Mouse (Mus musculus): ENCODE measurements around the gene Trip4. TPM values are rescaled to one million over a fixed set of nuclear protein-coding genes. Genes with fewer than 3 reads are reported as not detected.

Trip4 gene
- total RNA-seq (2021): 10 to 100 TPM; 15.2 to 16.5 TPM
- polyA plus RNA-seq (2012; rRNA removed): 5.9 and 8.1 TPM in 2 replicates
- long read RNA-seq, transcript Trip4-201 (13 exons, 1,999 nt): major isoform, 14 of 22 reads
- long read RNA-seq, partial matches to known transcripts: 2 of 22 reads
- long read RNA-seq, other reads (novel, unspliced or antisense): 3 of 22 reads

- peak; percentile 57 for TF ChIP-seq POLR2A (IDR thresholded peaks at IDR 0.05; ENCODE audit: insufficient read depth, low read depth, low read length)
- TF ChIP-seq CTCF (IDR thresholded peaks at IDR 0.05): peak; percentile 56
- TF ChIP-seq EP300 (IDR thresholded peaks at IDR 0.05; ENCODE audit: insufficient read depth, low read depth, low read length): peak; percentile 60; the same call in 1 of the 2 replicates
- peaks cover 2% of the 10 kb centered on the region for H3K4me1 ChIP-seq (ENCODE audit: control insufficient read depth, insufficient read depth, low read length)
- intact Hi-C loops (cut with DNase I): loop anchor here (2.0 to 5.0 kb wide), 3 partner anchors 24 to 154 kb away; partner anchors contain the start of gene Ppib
- peak within 1 kb of the TSS; percentile 80 for H3K27ac ChIP-seq
- WGBS: under 1% methylated on average over 38 of the region's 38 CpGs
- peak within 1 kb of the TSS; percentile 83 for H3K4me3 ChIP-seq
- H3K36me3 ChIP-seq (ENCODE audit: control insufficient read depth, insufficient read depth, low read length): peaks cover 2% of the 10 kb centered on the region; the same call in 1 of the 2 replicates
- H3K27me3 ChIP-seq (ENCODE audit: control insufficient read depth, insufficient read depth, low read length): no peaks in the 10 kb centered on the region
- peaks cover 2% of the 10 kb centered on the region; the same call in 1 of the 2 replicates for H3K79me2 ChIP-seq (replicated peaks; ENCODE audit: control insufficient read depth, insufficient read depth, low read length)
- H3K9ac ChIP-seq (ENCODE audit: low read depth, low read length): peak within 1 kb of the TSS; percentile 81
- DNase-seq: peak; percentile 91 to 96
Measured at GRCm38 (mm10) chr9:65908394-65909300, at the start of gene Trip4, which contains the start of gene Csnk1g1. Trip4 (minus strand) TSS chr9:65908794. Csnk1g1 (plus strand) TSS chr9:65908924.

GRCm38 (mm10) chr9:65951082-65951587 lies 42.5 kb upstream of the Trip4 start:
- Histone ChIP-seq H3K36me3 (ENCODE audit: control insufficient read depth, insufficient read depth, low read length) (no peaks in the 10 kb centered on the region), H3K4me1 (ENCODE audit: control insufficient read depth, insufficient read depth, low read length) (no peaks in the 10 kb centered on the region), H3K27me3 (ENCODE audit: control insufficient read depth, insufficient read depth, low read length) (no peaks in the 10 kb centered on the region), H3K9ac (ENCODE audit: low read depth, low read length) (no peak overlapping the region), H3K27ac (no peak overlapping the region), H3K79me2 (replicated peaks; ENCODE audit: control insufficient read depth, insufficient read depth, low read length) (no peaks in the 10 kb centered on the region), H3K4me3 (no peak overlapping the region)
- 57% methylated on average over 3 of the region's 3 CpGs for WGBS
- peak in 1 of 2 experiments; percentile 3 for DNase-seq
- intact Hi-C loops (cut with DNase I): no loop called here
- TF ChIP-seq POLR2A (IDR thresholded peaks at IDR 0.05; ENCODE audit: insufficient read depth, low read depth, low read length) (no peak), CTCF (IDR thresholded peaks at IDR 0.05) (no peak), EP300 (IDR thresholded peaks at IDR 0.05; ENCODE audit: insufficient read depth, low read depth, low read length) (no peak)

- Histone ChIP-seq H3K4me1 (ENCODE audit: control insufficient read depth, insufficient read depth, low read length) (no peaks in the 10 kb centered on the region), H3K36me3 (ENCODE audit: control insufficient read depth, insufficient read depth, low read length) (no peaks in the 10 kb centered on the region), H3K79me2 (replicated peaks; ENCODE audit: control insufficient read depth, insufficient read depth, low read length) (peaks cover 2% of the 10 kb centered on the region; the same call in 1 of the 2 replicates), H3K27ac (no peak overlapping the region), H3K9ac (ENCODE audit: low read depth, low read length) (no peak overlapping the region), H3K27me3 (ENCODE audit: control insufficient read depth, insufficient read depth, low read length) (no peaks in the 10 kb centered on the region), H3K4me3 (no peak overlapping the region)
- DNase-seq: no peak
- intact Hi-C loops (cut with DNase I): no loop called here
- WGBS: 88% methylated on average over 2 of the region's 2 CpGs
- TF ChIP-seq POLR2A (IDR thresholded peaks at IDR 0.05; ENCODE audit: insufficient read depth, low read depth, low read length) (no peak), CTCF (IDR thresholded peaks at IDR 0.05) (no peak), EP300 (IDR thresholded peaks at IDR 0.05; ENCODE audit: insufficient read depth, low read depth, low read length) (no peak)
Measured at GRCm38 (mm10) chr9:65937566-65937965, 29.0 kb upstream of the Trip4 start.

- no peak overlapping the region for H3K27ac ChIP-seq
- no peak for TF ChIP-seq EP300 (IDR thresholded peaks at IDR 0.05; ENCODE audit: insufficient read depth, low read depth, low read length)
- no peak for TF ChIP-seq CTCF (IDR thresholded peaks at IDR 0.05)
- peaks cover 2% of the 10 kb centered on the region; the same call in 1 of the 2 replicates for H3K79me2 ChIP-seq (replicated peaks; ENCODE audit: control insufficient read depth, insufficient read depth, low read length)
- no peaks in the 10 kb centered on the region for H3K27me3 ChIP-seq (ENCODE audit: control insufficient read depth, insufficient read depth, low read length)
- intact Hi-C loops (cut with DNase I): no loop called here
- no peak overlapping the region for H3K4me3 ChIP-seq
- no peak overlapping the region for H3K9ac ChIP-seq (ENCODE audit: low read depth, low read length)
- H3K36me3 ChIP-seq (ENCODE audit: control insufficient read depth, insufficient read depth, low read length): no peaks in the 10 kb centered on the region; the same call in 1 of the 2 replicates
- H3K4me1 ChIP-seq (ENCODE audit: control insufficient read depth, insufficient read depth, low read length): no peaks in the 10 kb centered on the region
- no peak for DNase-seq
Measured at GRCm38 (mm10) chr9:65929826-65930225, 21.2 kb upstream of the Trip4 start.

GRCm38 (mm10) chr9:65928456-65928855 lies 19.9 kb upstream of the Trip4 start:
- Histone ChIP-seq H3K4me3 (no peak overlapping the region), H3K27ac (no peak overlapping the region), H3K9ac (ENCODE audit: low read depth, low read length) (no peak overlapping the region), H3K36me3 (ENCODE audit: control insufficient read depth, insufficient read depth, low read length) (no peaks in the 10 kb centered on the region; the same call in 1 of the 2 replicates), H3K79me2 (replicated peaks; ENCODE audit: control insufficient read depth, insufficient read depth, low read length) (peaks cover 4% of the 10 kb centered on the region; the same call in 1 of the 2 replicates), H3K27me3 (ENCODE audit: control insufficient read depth, insufficient read depth, low read length) (no peaks in the 10 kb centered on the region), H3K4me1 (ENCODE audit: control insufficient read depth, insufficient read depth, low read length) (no peaks in the 10 kb centered on the region)
- intact Hi-C loops (cut with DNase I): no loop called here
- TF ChIP-seq EP300 (IDR thresholded peaks at IDR 0.05; ENCODE audit: insufficient read depth, low read depth, low read length): no peak
- no peak for TF ChIP-seq POLR2A (IDR thresholded peaks at IDR 0.05; ENCODE audit: insufficient read depth, low read depth, low read length)
- no peak for TF ChIP-seq CTCF (IDR thresholded peaks at IDR 0.05)
- DNase-seq: no peak

All from heart, adult 2 months (tissue).